Mouse (Mus musculus): ENCODE data around the gene Olfr1459. TPM values are rescaled to one million over a fixed set of nuclear protein-coding genes. Genes with fewer than 3 reads are reported as not detected.

Olfr1459 gene
- not detected for total RNA-seq (2018; cell fraction: chromatin; rRNA removed)
- total RNA-seq (2018; cell fraction: cytosol; rRNA removed): not detected
- not detected for total RNA-seq (2018; cell fraction: nucleus; rRNA removed)
- polyA plus RNA-seq (2018): not detected in 3 replicates

- no peak within 1 kb of the TSS for H3K27ac ChIP-seq
- no peaks in the 10 kb centered on the region for H3K36me3 ChIP-seq (ENCODE audit: inconsistent target)
- H3K4me3 ChIP-seq (ENCODE audit: inconsistent target): no peak within 1 kb of the TSS
- 77% methylated on average over 1 of the region's 1 CpGs for WGBS (ENCODE audit: missing documents)
- H3K79me2 ChIP-seq (ENCODE audit: inconsistent target): no peaks in the 10 kb centered on the region
Measured at GRCm38 (mm10) chr19:13149449-13149848, at the start of gene Olfr1459. Gene Olfr1459 (minus strand): TSS chr19:13149549.

- Histone ChIP-seq H3K36me3 (ENCODE audit: inconsistent target) (no peaks in the 10 kb centered on the region), H3K79me2 (ENCODE audit: inconsistent target) (no peaks in the 10 kb centered on the region), H3K27ac (no peak within 1 kb of the TSS), H3K4me3 (ENCODE audit: inconsistent target) (no peak within 1 kb of the TSS)
- 89% methylated on average over 1 of the region's 1 CpGs for WGBS (ENCODE audit: missing documents)
Measured at GRCm38 (mm10) chr19:13185434-13185833, 36.1 kb upstream of the Olfr1459 start, which contains the start of gene Olfr1462. Gene Olfr1462 (plus strand): TSS chr19:13185734.

- H3K36me3 ChIP-seq (ENCODE audit: inconsistent target): no peaks in the 10 kb centered on the region
- H3K4me3 ChIP-seq (ENCODE audit: inconsistent target): no peak within 1 kb of the TSS
- H3K27ac ChIP-seq: no peak within 1 kb of the TSS
- WGBS (ENCODE audit: missing documents): 57% methylated on average over 1 of the region's 1 CpGs
- no peaks in the 10 kb centered on the region for H3K79me2 ChIP-seq (ENCODE audit: inconsistent target)
Measured at GRCm38 (mm10) chr19:13162700-13163099, 13.4 kb upstream of the Olfr1459 start, which contains the start of gene Olfr1461. Gene Olfr1461 (plus strand): TSS chr19:13163000.

- H3K4me3 ChIP-seq (ENCODE audit: inconsistent target): no peak within 1 kb of the TSS
- no peaks in the 10 kb centered on the region for H3K79me2 ChIP-seq (ENCODE audit: inconsistent target)
- 93% methylated on average over 3 of the region's 3 CpGs for WGBS (ENCODE audit: missing documents)
- no peak within 1 kb of the TSS for H3K27ac ChIP-seq
- no peaks in the 10 kb centered on the region for H3K36me3 ChIP-seq (ENCODE audit: inconsistent target)
Measured at GRCm38 (mm10) chr19:13106675-13107074, 42.7 kb downstream of the Olfr1459 start, which contains the start of gene Olfr1458. Gene Olfr1458 (minus strand): TSS chr19:13106775.

GRCm38 (mm10) chr19:13097791-13098190 lies 51.6 kb downstream of the Olfr1459 start, which contains the start of gene Olfr1457:
Gene Olfr1457 (minus strand): TSS chr19:13097891.
- H3K4me3 ChIP-seq (ENCODE audit: inconsistent target): no peak within 1 kb of the TSS
- WGBS (ENCODE audit: missing documents): 90% methylated on average over 2 of the region's 2 CpGs
- H3K79me2 ChIP-seq (ENCODE audit: inconsistent target): no peaks in the 10 kb centered on the region
- no peak within 1 kb of the TSS for H3K27ac ChIP-seq
- H3K36me3 ChIP-seq (ENCODE audit: inconsistent target): no peaks in the 10 kb centered on the region

- Histone ChIP-seq H3K27ac (no peak overlapping the region), H3K79me2 (ENCODE audit: inconsistent target) (no peaks in the 10 kb centered on the region), H3K36me3 (ENCODE audit: inconsistent target) (no peaks in the 10 kb centered on the region), H3K4me3 (ENCODE audit: inconsistent target) (no peak overlapping the region)
- WGBS (ENCODE audit: missing documents): 90% methylated on average over 1 of the region's 1 CpGs
Measured at GRCm38 (mm10) chr19:13093908-13094307, 55.4 kb downstream of the Olfr1459 start.

Other genes with a start within 250 kb of the Olfr1459 start
- not detected in 3 replicates for gene Olfr1447, start 245.8 kb downstream of the Olfr1459 start, polyA plus RNA-seq (2018)
- gene Olfr1448, start 225.1 kb downstream of the Olfr1459 start, polyA plus RNA-seq (2018): not detected in 3 replicates
- gene Olfr1449, start 218.7 kb downstream of the Olfr1459 start, polyA plus RNA-seq (2018): not detected in 3 replicates
- gene Olfr1450, start 199.3 kb downstream of the Olfr1459 start, polyA plus RNA-seq (2018): not detected in 3 replicates
- gene Olfr1451, start 154.5 kb downstream of the Olfr1459 start, polyA plus RNA-seq (2018): not detected in 3 replicates
- not detected in 3 replicates for gene Olfr1453, start 121.2 kb downstream of the Olfr1459 start, polyA plus RNA-seq (2018)
- gene Olfr1454, start 88.9 kb downstream of the Olfr1459 start, polyA plus RNA-seq (2018): not detected in 3 replicates
- not detected in 3 replicates for gene Olfr1457, start 51.7 kb downstream of the Olfr1459 start, polyA plus RNA-seq (2018)
- not detected in 3 replicates for gene Olfr1458, start 42.8 kb downstream of the Olfr1459 start, polyA plus RNA-seq (2018)
- gene Olfr1461, start 13.5 kb upstream of the Olfr1459 start, polyA plus RNA-seq (2018): not detected in 3 replicates
- not detected in 3 replicates for gene Olfr1462, start 36.2 kb upstream of the Olfr1459 start, polyA plus RNA-seq (2018)
- gene Olfr1463, start 81.8 kb upstream of the Olfr1459 start, polyA plus RNA-seq (2018): not detected in 3 replicates
- gene Olfr1465, start 166.0 kb upstream of the Olfr1459 start, polyA plus RNA-seq (2018): not detected in 3 replicates
- not detected in 3 replicates for gene Olfr1466, start 189.3 kb upstream of the Olfr1459 start, polyA plus RNA-seq (2018)
- not detected in 3 replicates for gene Olfr1467, start 212.7 kb upstream of the Olfr1459 start, polyA plus RNA-seq (2018)

All from macrophage (primary cell).